Mouse (Mus musculus): ENCODE data around the gene Ptch2. TPM values are rescaled to one million over a fixed set of nuclear protein-coding genes. Genes with fewer than 3 reads are reported as not detected.
A peak's percentile ranks its signal among the peaks of the same experiment; 100 is the strongest.

Gene Ptch2
- polyA plus RNA-seq, 1 experiment, result 5.0 TPM

DNA sequence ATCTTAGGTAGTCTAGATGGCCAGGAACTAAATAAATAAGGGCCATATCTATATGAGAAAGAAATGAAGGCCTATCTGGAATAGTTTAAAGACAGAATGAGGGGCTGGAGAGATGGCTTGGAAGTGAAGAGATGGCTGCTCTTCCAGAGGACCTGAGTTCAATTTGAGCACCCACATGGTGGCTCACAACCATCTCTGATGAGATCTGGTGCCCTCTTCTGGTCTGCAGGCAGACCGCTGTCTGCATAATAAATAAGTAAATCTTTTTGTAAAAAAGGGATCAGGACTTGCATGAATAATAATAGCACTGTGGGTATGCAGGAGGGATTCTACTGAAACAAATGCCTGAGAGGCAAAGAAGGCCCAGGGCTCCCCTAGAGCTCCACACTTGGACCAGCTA is 17.4 kb downstream of the Ptch2 start:
- Histone ChIP-seq H3K36me3 (ENCODE audit: control insufficient read depth, insufficient read depth, low read length) (no peaks in the 10 kb centered on the region), H3K27ac (ENCODE audit: insufficient read depth, low read depth, low read length) (no peak overlapping the region), H3K4me1 (ENCODE audit: control insufficient read depth, insufficient read depth, low read length) (no peaks in the 10 kb centered on the region), H3K27me3 (replicated peaks; ENCODE audit: control insufficient read depth, insufficient read depth, low read length) (no peaks in the 10 kb centered on the region), H3K4me3 (ENCODE audit: insufficient read depth, low read depth, low read length) (no peak overlapping the region)
- no peak for DNase-seq
- WGBS, result 96% methylated on average over 1 of the region's 1 CpGs
- no peak for TF ChIP-seq POLR2A (IDR thresholded peaks at IDR 0.05; ENCODE audit: low read depth, low read length)
- TF ChIP-seq CTCF (conservative IDR thresholded peaks at IDR 0.05; ENCODE audit: insufficient read depth, insufficient read length, low read depth, low read length), result 0 out of 2 replicates have a peak, but pooled peaks have one; percentile 9

DNA sequence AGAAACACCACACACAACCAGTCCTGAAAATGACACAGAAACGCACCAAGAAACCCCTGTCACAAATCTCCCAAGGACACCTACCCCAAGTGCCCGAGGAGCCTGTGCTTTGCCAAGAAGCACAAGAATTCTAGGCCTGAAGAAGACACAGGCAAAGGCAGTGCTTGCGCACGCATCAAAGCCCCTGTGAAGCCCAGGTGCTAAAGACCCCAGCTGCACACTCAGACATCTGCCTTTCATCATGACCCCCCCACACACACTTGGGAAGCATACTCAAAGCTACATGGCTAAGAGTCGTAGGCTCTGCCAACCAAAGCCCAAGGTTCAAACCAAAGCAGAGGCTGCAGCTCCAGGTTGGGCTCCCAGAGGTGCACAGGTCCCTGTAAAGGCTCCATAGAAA is 19.7 kb downstream of the Ptch2 start:
- 88% methylated on average over 5 of the region's 5 CpGs for WGBS
- Histone ChIP-seq H3K4me3 (ENCODE audit: insufficient read depth, low read depth, low read length) (no peak overlapping the region), H3K36me3 (ENCODE audit: control insufficient read depth, insufficient read depth, low read length) (no peaks in the 10 kb centered on the region), H3K4me1 (ENCODE audit: control insufficient read depth, insufficient read depth, low read length) (no peaks in the 10 kb centered on the region; the same call in 1 of the 2 replicates), H3K27ac (ENCODE audit: insufficient read depth, low read depth, low read length) (no peak overlapping the region), H3K27me3 (replicated peaks; ENCODE audit: control insufficient read depth, insufficient read depth, low read length) (no peaks in the 10 kb centered on the region)
- DNase-seq, result no peak
- TF ChIP-seq CTCF (conservative IDR thresholded peaks at IDR 0.05; ENCODE audit: insufficient read depth, insufficient read length, low read depth, low read length), result no peak
- TF ChIP-seq POLR2A (IDR thresholded peaks at IDR 0.05; ENCODE audit: low read depth, low read length), result no peak

DNA sequence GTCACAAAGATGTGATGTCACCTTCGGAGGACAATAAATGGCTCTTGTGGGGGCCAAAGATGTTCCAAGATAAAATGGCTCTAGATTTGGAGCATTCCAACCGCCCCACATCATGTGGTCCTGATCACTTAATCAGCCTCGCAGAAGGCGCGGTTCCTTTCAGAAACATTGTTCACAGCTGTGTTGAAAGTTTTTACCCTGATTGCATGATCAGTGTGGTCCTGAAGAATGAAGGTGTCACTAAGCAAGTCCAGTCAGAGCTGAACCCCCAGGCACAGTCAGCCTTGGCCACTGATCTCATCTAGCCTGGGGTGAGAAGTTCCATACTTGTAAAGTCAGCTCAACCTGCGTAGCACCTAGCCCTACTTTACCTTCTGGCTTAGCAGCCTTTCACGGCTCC is 22.1 kb downstream of the Ptch2 start:
- no peak overlapping the region for H3K27ac ChIP-seq (ENCODE audit: insufficient read depth, low read depth, low read length)
- WGBS, result 94% methylated on average over 7 of the region's 7 CpGs
- peaks cover 3% of the 10 kb centered on the region; the same call in 1 of the 2 replicates for H3K4me1 ChIP-seq (ENCODE audit: control insufficient read depth, insufficient read depth, low read length)
- DNase-seq, result no peak
- TF ChIP-seq POLR2A (IDR thresholded peaks at IDR 0.05; ENCODE audit: low read depth, low read length) (no peak), CTCF (conservative IDR thresholded peaks at IDR 0.05; ENCODE audit: insufficient read depth, insufficient read length, low read depth, low read length) (no peak)
- no peak overlapping the region for H3K4me3 ChIP-seq (ENCODE audit: insufficient read depth, low read depth, low read length)
- H3K27me3 ChIP-seq (replicated peaks; ENCODE audit: control insufficient read depth, insufficient read depth, low read length), result no peaks in the 10 kb centered on the region
- no peaks in the 10 kb centered on the region for H3K36me3 ChIP-seq (ENCODE audit: control insufficient read depth, insufficient read depth, low read length)

DNA sequence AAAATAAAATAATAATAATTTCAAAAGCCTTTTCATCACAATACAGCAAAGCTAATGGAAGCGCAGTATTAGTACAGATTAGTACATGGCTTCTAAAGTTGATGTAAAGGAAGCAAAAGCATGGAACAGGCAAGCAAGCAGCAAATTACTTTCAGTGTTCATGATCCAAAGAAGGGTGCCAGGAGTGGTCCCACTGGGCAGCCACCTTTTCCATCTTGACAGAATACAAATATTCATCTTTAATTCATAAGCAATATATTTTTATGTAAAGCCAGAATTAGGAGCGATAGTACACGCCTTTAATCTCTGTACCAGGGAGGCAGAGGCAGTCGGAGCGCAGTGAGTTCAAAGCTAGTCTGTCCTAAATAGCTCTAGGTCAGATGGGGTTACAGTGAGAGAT is 23.8 kb downstream of the Ptch2 start:
- TF ChIP-seq CTCF (conservative IDR thresholded peaks at IDR 0.05; ENCODE audit: insufficient read depth, insufficient read length, low read depth, low read length) (no peak), POLR2A (IDR thresholded peaks at IDR 0.05; ENCODE audit: low read depth, low read length) (no peak)
- 74% methylated on average over 5 of the region's 5 CpGs for WGBS
- H3K4me3 ChIP-seq (ENCODE audit: insufficient read depth, low read depth, low read length), result peak overlapping the region; percentile 68; the same call in 1 of the 2 replicates
- H3K27me3 ChIP-seq (replicated peaks; ENCODE audit: control insufficient read depth, insufficient read depth, low read length), result no peaks in the 10 kb centered on the region
- no peak for DNase-seq
- H3K27ac ChIP-seq (ENCODE audit: insufficient read depth, low read depth, low read length), result peak overlapping the region; percentile 93; the same call in 1 of the 2 replicates
- no peaks in the 10 kb centered on the region for H3K36me3 ChIP-seq (ENCODE audit: control insufficient read depth, insufficient read depth, low read length)
- H3K4me1 ChIP-seq (ENCODE audit: control insufficient read depth, insufficient read depth, low read length), result peaks cover 3% of the 10 kb centered on the region; the same call in 1 of the 2 replicates

DNA sequence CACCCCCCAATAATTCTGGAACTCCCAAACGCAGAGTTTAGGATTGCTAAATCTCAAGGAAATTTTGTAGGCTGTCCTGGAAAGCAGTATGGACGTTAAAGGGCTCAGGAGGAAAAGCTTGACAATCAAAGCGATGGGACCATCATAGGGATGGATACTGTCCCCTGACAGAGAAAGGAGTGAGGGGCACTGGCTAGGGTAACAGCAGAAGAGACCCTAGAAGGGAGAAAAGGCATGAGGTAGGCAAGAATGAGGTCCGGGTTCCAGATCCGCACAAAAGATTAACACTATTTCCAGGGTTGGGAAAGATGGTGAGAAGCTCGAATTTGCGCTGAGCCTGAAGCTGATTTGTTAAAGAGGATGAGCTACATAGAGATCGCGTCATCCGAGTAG is 24.2 kb downstream of the Ptch2 start:
- TF ChIP-seq POLR2A (IDR thresholded peaks at IDR 0.05; ENCODE audit: low read depth, low read length) (no peak), CTCF (conservative IDR thresholded peaks at IDR 0.05; ENCODE audit: insufficient read depth, insufficient read length, low read depth, low read length) (no peak)
- no peaks in the 10 kb centered on the region for H3K36me3 ChIP-seq (ENCODE audit: control insufficient read depth, insufficient read depth, low read length)
- peak overlapping the region; percentile 68 for H3K4me3 ChIP-seq (ENCODE audit: insufficient read depth, low read depth, low read length)
- peak overlapping the region; percentile 93 for H3K27ac ChIP-seq (ENCODE audit: insufficient read depth, low read depth, low read length)
- no peaks in the 10 kb centered on the region for H3K27me3 ChIP-seq (replicated peaks; ENCODE audit: control insufficient read depth, insufficient read depth, low read length)
- peaks cover 3% of the 10 kb centered on the region; the same call in 1 of the 2 replicates for H3K4me1 ChIP-seq (ENCODE audit: control insufficient read depth, insufficient read depth, low read length)
- DNase-seq, result no peak
- 4% methylated on average over 10 of the region's 10 CpGs for WGBS

DNA sequence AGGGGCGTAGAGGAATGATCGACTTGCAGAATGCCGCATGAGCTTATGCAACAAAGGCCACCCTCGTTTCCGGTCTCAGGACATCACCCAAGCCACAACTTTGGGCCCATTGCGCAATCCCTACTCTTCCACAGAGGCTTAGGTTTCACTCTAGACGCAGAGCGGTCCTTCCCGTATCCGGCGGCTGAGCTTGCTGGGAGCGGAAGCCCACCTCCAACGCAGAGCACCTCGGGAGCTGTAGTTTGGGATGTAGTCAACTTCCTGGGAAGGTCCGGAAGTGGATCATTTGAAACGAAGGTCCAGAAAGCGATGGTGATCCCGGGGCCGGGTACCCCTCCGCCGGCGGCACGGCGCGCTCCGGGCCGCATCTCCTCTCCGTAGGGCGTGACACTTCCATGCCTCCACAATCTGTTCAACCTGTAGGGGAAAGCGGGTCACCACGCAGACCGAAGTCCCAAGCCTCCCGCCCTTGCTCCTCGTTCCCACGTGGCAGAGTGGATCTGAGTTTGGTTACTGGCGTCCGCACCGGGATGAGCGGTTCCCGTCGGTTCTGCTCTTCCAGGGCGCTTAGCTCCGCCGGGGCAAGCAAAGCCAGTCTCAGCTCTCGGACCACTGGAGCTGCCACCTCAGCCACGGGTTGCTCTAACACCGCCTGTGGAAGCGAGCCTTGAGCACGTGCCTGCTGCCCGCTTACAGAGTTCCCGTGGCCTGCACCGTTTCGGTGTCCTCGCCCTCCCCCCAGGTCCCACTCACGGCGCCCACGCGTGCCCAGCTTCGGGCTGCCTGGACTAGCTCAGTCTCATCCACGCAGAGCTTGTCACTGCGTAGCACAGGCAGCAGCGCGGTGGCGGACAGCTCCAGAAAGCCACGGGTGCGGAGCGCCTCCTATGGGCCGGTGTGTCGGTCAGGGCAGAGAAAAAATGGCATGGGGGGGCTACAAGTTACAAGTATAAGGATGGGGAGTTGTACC is 24.9 kb downstream of the Ptch2 start:
- TF ChIP-seq CTCF (conservative IDR thresholded peaks at IDR 0.05; ENCODE audit: insufficient read depth, insufficient read length, low read depth, low read length) (peak; percentile 80), POLR2A (IDR thresholded peaks at IDR 0.05; ENCODE audit: low read depth, low read length) (peak; percentile 33)
- H3K36me3 ChIP-seq (ENCODE audit: control insufficient read depth, insufficient read depth, low read length), result no peaks in the 10 kb centered on the region
- peak overlapping the region; percentile 80 for H3K4me3 ChIP-seq (ENCODE audit: insufficient read depth, low read depth, low read length)
- H3K27ac ChIP-seq (ENCODE audit: insufficient read depth, low read depth, low read length), result peak overlapping the region; percentile 93
- under 1% methylated on average over 69 of the region's 69 CpGs for WGBS
- no peaks in the 10 kb centered on the region for H3K27me3 ChIP-seq (replicated peaks; ENCODE audit: control insufficient read depth, insufficient read depth, low read length)
- peak; percentile 99 for DNase-seq
- H3K4me1 ChIP-seq (ENCODE audit: control insufficient read depth, insufficient read depth, low read length), result peaks cover 3% of the 10 kb centered on the region; the same call in 1 of the 2 replicates

DNA sequence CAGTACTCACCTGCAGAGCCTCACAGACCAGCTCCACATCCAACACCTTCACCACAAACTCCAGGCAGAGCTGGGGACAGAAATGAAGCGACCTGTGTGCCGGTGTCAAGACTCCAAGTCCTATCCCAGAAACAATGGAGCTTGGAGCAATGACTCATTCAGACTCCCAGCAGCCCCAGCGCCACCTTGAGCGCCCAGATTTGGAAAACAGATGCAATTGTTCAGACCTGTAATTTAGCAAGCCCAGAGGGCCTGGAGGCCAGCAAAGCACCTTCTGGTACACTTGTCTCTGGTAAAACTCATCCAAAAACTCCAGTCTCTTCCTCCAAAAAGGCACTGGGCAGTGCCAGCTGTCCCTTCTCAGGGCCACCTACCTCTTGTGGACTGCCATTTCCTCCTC is 26.3 kb downstream of the Ptch2 start:
- no peak for TF ChIP-seq CTCF (conservative IDR thresholded peaks at IDR 0.05; ENCODE audit: insufficient read depth, insufficient read length, low read depth, low read length)
- TF ChIP-seq POLR2A (IDR thresholded peaks at IDR 0.05; ENCODE audit: low read depth, low read length), result no peak

More for the DNA sequence above, 26.3 kb downstream of the Ptch2 start:
- WGBS, result 79% methylated on average over 4 of the region's 4 CpGs
- Histone ChIP-seq H3K4me1 (ENCODE audit: control insufficient read depth, insufficient read depth, low read length) (peaks cover 7% of the 10 kb centered on the region; the same call in 1 of the 2 replicates), H3K27me3 (replicated peaks; ENCODE audit: control insufficient read depth, insufficient read depth, low read length) (no peaks in the 10 kb centered on the region), H3K36me3 (ENCODE audit: control insufficient read depth, insufficient read depth, low read length) (no peaks in the 10 kb centered on the region), H3K27ac (ENCODE audit: insufficient read depth, low read depth, low read length) (no peak overlapping the region), H3K4me3 (ENCODE audit: insufficient read depth, low read depth, low read length) (no peak overlapping the region)
- DNase-seq, result no peak

All from kidney, adult 2 months (tissue).